Mouse (Mus musculus): ENCODE results near the gene Vwa7.
"Not testable (repeated sequence)": the region's sequence is repeated elsewhere in the genome, so short reads cannot be mapped to it uniquely, and the experiment has no call there.

Gene Vwa7

DNA sequence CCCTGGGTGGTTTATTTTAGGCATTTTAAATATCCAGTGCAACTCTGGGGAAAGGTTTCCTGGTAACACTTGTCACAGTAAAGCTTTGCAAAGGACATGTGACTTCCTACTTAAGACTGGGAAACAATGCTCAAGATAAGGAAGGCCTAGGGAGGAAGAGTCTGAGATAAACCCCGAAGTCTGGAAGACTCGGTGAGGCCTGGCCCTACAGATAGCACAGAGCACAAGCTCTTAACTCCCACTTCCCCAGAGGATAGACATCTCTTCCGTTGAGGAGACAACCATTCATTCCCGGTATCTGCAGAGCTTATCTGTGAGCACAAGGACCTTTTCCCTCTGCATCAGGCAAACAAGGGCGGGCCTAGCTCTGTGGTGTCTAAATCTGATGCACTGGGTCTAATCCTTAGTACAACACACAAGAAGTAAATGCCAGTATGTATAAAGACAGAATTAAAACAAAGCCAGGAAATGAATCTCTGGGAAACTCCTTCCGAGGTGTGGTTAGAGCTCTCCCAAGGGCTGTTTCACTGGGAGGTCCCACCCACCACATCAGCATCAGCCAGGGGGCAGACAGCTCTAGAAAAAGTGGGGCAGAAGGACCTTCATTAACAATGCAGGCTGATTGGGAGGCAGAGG is 5.6 kb downstream of the Vwa7 start:
- no peak for DNase-seq (ENCODE audit: low spot score)

GRCm38 (mm10) chr17:35022541-35023060 is 6.2 kb downstream of the Vwa7 start:
- DNase-seq (ENCODE audit: low spot score) = no peak

DNA sequence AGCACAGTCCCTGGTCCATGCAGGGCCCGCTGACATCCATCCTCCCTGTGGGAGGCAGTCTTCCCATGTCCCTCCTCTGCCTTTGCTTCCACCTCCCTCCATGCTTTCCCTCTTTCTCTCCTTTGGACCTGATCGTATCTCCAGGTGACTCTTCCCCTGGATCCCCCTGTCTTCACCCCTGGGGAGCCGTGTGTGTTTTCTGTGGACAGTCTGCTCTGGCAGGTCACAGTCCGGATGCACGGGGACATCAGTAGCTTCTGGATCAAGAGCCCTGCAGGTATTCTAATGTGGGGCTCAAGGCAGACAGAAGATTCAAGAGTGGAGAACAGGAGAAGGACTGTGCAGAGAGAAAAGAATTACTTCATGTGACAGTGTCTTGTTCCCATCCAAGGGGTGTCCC is 6.8 kb downstream of the Vwa7 start:
- no peak for DNase-seq (ENCODE audit: low spot score)

- DNase-seq (ENCODE audit: low spot score) = no peak
Measured at GRCm38 (mm10) chr17:35023756-35024155, 7.4 kb downstream of the Vwa7 start.

DNA sequence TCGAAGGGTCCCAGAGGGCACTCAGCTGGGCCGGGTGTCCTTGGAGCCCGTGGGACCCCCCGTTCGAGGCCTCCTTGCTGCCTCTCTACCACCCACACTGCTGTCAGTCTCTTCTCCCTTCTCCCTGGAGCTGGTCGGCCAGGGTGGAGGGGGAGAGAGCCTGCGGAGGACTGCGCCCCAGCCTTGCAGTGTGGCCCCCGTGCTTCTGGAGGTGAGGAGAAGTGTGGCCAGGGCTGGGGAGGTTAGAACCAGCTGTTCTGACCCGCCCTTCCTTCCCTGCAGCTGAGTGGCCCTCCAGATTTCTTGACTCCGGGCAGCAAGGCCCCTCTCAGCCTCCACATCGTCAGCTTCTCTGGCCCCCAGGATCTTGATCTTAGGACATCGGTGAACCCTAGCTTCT is 7.9 kb downstream of the Vwa7 start:
- no peak for DNase-seq (ENCODE audit: low spot score)

DNA sequence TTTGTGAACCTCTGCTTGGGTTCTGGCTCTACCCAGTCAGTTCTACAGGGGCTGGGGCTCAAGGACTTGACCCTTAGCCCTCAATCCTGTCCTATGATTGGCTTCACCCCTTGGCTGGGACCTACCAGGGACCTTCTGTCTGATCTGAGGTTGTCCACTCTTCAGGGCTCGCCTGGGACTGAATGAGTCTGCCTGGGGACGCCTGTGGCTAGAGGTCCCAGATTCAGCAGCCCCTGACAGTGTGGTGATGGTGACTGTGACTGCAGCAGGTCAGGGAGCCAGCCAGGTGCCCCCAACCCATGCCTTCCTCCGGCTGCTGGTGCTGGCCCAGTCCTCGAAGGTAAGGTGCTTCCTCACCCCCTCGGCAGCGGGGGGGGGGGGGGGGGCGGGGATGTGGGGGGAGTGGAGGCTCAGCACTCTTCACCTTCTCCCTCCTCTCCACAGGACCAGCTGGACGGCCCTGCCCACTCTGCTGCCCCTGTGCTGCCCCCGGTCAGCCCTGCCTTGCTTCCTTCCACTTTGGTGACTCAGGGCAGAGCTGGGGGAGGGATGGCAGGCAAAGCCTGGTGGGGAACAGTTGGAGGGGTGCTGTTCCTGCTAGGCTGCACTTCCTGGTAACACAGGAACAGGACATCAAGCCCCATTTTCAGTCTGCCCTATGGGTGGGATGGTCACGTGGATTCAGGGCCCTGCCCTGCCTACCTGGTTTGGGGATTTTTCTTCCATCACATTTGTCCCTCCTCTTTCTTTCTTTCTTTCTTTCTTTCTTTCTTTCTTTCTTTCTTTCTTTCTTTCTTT is 8.5 kb downstream of the Vwa7 start:
- no peak for DNase-seq (ENCODE audit: low spot score)

- no peak for DNase-seq (ENCODE audit: low spot score)
Measured at GRCm38 (mm10) chr17:35026206-35026605, 9.8 kb downstream of the Vwa7 start.

DNA sequence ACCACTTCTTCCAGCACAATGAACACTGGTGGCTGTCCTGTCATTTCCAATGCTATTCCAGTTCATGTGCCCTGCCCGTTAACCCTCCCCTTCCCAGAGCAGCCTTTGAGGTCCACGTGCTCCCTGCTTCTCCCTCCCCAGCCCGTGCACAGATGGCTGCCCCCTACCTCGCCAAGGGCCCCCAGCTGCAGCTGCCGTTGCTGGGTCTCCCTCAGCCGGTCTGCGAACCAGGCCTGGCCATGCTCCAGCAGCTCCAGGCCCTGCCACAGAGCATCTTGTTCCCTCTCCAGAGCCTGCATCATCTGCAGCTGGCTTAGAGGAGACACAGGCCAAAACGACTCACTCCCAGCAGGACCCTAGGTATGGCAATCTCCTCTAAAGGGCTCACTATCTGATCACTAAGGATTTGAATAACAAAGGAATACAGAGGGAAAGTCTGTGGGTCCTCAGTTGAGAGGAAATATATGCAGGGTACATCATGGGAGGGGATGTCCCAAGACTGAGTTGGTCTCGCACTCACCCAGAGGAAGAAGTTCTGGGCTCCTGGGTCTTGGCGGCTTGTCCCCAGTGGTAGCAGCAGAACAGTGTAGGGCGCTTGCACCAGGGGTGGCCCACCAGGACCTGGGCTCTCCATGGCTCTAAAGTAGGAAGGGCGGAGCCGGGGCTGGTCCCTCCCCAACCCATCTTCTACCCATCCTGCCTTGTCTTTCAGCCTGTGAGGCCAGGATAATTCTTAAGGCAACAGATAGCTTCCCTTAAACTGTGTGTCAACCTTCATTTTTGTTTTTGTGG is 11.1 kb downstream of the Vwa7 start, which contains the start of gene Sapcd1:
Gene Sapcd1, minus strand, starts transcription at position 740 of the 792 bp plus-strand sequence.
- DNase-seq (ENCODE audit: low spot score) = no peak

- DNase-seq (ENCODE audit: low spot score) = no peak
Measured at GRCm38 (mm10) chr17:35028315-35028714, 11.9 kb downstream of the Vwa7 start.

DNA sequence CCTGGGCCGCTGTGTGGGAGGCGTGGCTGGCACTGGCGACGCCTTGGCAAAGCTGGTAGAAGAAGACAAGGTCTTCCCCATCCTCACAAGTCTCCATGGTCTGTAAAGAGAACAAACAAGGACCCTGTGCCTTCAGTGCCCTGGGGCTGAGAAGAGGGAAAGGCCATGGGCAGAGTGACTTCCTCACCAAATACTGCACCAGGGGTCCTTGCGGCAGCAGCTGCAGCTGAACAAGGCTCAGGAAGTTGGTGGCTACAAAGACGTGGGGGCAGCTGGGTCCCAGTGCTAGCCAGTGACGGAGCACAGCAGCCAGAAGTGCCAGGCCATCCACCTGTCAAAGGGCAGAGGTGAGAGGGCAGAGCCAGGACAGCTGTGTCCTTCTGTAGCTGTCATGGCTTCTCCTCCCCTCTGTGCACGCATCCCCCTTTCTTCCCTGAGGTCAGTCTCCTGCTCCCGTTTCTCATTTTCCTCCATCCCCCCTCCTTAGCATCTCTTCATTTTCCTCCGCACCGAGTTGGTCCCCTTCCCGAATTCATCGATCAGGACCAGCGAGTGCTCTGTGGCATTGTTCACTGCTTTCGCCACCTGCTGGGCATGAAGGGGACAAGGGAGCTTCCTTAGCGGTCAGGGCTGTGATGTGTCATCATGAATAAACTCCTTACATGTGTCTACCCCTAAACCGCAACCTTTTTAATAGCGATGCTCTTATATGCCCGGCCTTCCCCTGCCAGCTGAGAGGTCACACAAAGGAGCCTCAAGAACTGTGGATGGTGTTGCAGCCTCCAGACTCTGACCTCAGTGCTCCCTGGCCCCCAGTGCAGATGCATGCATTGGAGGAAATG is 13.5 kb downstream of the Vwa7 start:
- DNase-seq (ENCODE audit: low spot score) = no peak

- DNase-seq (ENCODE audit: low spot score) = no peak
Measured at GRCm38 (mm10) chr17:35031272-35031671, 14.9 kb downstream of the Vwa7 start.

GRCm38 (mm10) chr17:35031880-35032279 is 15.5 kb downstream of the Vwa7 start:
- DNase-seq (ENCODE audit: low spot score) = no peak

DNA sequence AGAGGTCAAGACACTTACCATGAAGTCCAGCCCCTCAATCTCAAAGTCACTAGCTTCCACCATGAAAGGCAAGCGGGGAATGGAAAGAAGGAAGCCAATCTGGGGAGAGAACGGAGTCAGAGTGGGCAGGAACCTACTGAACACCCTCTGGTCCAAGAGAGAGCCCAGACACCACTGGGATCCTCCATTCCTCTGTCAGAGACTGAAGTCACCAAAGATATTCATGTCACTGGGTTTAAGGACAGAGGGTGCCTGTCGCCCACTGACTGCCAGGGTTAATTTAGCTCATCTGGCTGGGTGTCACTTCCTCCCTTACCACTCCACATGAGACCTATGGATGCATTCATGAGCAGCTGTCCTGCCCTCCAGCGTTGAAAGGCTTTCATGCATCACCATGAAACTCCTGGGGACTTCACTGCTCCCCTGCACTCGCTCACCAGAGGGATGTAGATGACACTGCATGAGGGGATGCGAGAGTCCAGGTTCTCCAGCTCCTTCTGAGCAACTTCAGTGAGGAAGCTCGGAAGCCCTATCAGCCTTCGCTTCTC is 16.0 kb downstream of the Vwa7 start:
- DNase-seq (ENCODE audit: low spot score) = no peak

GRCm38 (mm10) chr17:35033703-35034102 is 17.3 kb downstream of the Vwa7 start:
- not testable (repeated sequence) for DNase-seq (ENCODE audit: low spot score)

GRCm38 (mm10) chr17:35034896-35035295 is 18.5 kb downstream of the Vwa7 start:
- DNase-seq (ENCODE audit: low spot score) = no peak

DNA sequence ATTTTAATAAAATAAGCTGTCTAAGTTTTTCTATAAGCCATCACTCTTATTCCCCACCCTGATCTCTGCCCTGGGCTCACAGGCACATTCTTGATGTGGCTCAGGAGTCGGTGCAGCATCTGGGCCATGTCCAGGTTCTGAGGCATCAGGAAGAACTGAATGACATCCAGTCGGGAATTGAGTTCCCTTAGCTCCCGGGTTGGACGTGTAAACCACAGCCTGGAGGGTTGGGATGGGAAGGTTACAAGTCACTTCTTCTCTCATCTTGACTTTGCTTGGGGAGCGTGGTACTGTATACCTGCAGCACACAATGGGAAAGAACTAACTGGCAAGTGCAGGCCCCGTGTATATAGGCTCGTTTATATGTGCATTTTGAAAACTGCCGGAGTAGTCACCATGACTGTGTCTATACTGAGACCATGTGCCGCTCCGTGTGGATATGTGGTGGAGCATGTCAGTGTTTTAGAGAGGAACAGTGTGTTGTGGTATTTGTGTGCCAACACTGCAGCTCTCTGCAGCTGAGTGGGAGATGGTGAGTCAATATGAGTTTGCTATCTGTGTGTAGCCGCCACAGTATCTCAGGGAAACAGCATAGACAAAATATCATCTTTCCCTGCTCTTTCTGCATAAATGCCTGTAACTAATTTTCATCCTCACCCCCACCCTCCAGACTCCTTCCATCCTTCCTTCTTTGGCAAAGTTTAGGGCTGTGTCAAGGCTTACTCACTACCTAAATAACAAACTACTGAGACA is 22.9 kb downstream of the Vwa7 start:
- DNase-seq (ENCODE audit: low spot score) = no peak

DNA sequence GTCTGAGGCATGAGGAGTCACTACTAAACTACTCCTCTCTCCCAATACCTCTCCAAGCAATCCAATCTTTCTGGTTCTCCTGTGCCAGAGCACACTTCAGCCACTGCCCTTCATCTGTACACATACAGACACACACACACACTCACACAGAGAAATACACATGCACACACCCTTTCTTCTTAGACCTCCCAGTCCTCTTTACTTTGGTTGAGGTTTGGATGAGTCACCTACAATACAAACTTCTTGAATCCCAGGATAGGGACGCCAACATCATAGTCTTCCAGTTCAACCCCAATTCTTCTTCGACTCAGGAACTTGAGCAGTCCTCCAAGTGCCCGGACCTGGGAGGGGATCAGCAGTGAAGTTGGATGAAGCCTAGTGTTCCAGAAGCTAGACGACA is 27.4 kb downstream of the Vwa7 start:
- no peak for DNase-seq (ENCODE audit: low spot score)

GRCm38 (mm10) chr17:35044904-35045806 is 28.8 kb downstream of the Vwa7 start:
- no peak for DNase-seq (ENCODE audit: low spot score)
